Mouse (Mus musculus) cerebellum, postnatal 4 days (tissue): Measurements from ENCODE around the gene Dcaf4.

Experiments
- DNase-seq, 2 experiments: peaks; one replicate each; pipeline ENCODE4 v3.0.0; 2022; ENCODE audit warnings: low spot score in 2 of 2, mixed read lengths in 1 of 2

Dcaf4 gene

DNA sequence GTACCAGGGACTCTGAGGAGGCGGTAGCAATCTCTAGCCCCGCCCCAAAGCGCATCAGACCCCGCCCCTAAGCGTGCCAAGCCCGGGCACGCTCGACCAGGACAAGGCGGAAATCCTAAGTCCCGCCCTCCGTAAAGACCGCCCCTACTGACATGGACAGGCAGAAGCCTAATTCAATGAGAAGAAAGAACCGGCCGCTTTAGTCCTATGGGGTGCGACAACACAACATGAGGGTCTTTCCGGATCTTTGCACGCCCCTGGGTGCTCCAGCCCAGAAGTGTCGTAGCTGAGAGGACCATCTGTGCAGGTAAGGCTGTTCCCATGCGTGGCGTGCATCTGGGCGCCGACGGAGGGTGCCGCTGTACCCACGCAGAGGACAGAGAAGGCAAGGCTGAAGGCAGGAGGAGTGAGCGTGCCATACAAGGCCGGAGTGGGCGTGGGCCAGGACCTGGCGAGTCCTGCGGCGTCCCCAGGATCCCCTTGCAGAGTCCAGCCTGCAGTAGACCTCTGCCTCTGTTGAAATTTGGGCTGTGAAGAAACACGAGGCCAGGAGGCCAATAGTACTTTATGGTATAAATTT, at the start of gene Dcaf4:
Gene Dcaf4, plus strand, starts transcription at position 156 of the 580 bp plus-strand sequence.
- DNase-seq = peak; percentile 87 to 94

DNA sequence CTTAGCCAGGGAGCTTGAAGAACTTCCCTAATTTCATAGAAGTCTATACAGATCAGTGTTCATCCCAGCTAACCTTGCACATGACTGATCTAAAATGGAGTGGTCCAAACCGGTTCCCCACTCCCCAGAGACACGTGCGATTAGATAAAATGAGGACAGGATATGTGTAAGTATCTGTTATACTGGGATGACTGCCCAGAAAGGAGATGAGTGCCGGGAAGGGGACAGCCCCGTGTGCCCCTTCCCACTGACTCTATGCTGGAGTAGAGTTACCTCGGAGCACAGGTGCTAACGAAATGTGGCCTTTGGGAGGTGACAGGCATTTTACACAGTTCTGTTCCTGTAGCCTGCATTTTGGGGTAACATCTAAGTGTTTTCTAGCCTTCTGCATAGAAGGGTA, 48.5 kb upstream of the Dcaf4 start:
- DNase-seq = no peak

DNA sequence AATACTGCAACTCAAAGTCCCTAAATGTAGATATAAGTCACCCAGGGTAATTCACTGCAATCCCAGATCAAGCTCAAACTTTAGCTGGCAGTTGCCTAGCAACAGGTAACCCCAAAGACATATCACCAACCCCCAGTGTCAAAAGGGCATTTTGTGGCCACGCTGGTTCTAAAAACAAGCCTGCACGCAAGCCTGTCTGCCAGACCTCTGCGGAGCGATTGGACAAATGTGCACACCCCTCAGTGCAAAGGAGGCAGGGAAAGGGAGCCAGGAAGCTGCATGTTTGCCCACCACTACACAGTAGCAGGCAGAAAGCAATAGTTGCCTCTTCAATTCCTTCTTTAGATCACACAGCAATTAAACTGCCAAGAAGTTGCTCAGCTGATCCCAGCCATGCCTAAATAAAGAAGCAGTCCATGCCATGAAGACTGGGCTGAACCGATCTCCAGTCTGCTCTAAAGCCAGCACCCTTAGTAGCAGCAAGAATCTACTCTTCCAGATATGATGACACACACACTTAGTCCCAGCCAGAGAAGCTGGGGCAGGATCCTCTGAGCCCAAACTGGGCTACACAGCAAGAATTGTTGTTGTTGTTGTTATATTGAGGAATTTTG, 46.2 kb upstream of the Dcaf4 start:
- no peak for DNase-seq

DNA sequence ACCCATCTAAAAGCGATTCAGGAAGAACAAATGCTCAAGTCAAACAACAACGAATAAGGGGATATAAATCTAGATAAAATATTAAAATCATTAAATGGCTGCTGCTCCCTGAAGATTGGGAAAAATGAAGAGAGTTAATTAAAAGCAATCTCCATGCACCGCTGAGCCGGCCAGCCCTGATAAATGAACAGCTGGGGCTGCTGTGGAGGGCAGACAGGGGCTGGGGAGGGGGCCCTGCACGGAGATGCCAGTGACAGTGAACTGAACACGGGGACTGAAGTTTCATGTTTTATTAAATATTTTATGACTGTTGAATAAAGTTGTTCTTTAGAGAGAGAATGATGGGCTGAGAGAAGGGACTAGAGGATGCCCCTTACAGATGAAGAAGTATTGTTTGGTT, 44.8 kb upstream of the Dcaf4 start:
- no peak for DNase-seq

DNA sequence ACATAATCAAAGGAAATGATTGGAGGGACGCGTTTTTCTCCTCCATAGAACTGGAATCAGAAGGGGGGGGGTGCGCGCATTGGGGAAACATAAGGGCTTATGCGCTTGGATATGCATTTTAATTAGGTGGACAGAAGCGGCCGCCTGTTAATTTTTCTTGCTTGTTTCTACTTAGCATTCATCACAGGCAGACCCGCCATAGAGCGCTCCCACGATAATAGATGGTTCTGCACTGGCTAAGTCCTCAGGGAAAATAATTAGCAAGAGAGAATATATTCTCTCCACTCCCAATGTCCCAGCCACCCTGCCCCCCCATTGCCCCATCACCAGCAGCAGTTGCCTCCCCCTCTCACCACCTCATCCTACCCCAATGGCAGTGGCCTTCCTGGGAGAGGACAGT, 44.0 kb upstream of the Dcaf4 start:
- no peak for DNase-seq

DNA sequence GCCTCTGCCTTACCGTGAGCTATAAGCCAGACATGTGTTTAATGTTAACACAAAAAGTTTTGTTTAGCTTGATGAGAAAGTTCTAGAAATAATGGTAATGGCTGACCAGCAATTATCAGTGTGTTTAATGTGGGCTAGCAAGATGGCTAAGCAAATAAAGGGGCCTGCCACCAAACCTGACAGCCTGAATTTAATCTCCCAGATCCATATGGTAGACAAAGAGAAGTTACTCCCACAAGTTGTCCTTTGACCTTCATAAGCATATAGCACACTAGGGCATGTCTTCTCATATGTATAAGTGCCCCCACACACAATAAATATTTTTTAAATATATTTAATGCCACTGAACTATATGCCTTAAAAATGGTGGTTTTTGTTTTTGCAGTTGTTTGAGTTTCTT, 41.1 kb upstream of the Dcaf4 start:
- DNase-seq = no peak

DNA sequence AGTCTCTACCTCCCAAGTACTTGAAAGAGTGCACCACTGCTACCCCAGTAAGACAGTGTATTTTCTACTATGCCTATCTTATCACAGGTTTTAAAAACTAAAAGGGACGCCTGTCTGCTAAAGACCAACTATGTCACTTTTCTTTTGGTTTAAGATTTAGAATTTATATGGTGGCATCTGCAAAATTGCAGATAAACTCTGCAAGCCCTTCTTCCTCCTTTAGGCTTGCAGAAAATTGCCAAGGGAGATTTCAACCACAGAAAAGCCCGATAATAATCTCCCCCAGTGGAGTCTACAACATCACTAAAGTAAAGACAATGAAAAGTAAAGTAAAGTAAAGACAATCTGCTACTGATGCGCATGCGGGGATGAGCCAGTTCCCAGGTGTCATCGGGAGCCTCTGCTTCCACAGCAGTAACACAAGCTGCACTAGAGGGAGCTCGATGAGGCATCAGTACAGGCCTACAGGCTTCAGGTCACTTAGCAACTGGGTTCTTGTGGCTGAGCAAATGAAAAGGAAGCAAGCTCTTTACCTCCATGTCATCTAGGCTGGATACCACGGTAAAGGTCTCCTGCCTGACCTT, 40.4 kb upstream of the Dcaf4 start:
- DNase-seq = no peak

DNA sequence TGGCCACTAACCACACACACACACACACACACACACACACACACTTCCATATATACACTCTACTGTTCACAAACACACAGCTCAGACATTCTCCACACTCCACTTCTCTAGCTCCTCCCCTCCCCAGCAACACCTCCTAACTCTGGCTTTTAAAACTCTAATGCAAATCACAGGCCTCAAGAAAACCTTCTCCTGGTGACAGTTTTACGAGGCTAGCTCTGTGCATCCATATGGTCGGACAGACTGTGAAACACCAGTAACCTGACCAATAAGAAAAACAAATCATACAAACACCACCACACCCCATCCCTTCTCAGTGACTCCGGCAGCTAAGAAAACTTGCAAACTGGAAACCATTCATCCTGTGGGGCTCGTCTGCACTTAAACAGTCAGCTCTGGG, 38.8 kb upstream of the Dcaf4 start:
- DNase-seq = no peak

DNA sequence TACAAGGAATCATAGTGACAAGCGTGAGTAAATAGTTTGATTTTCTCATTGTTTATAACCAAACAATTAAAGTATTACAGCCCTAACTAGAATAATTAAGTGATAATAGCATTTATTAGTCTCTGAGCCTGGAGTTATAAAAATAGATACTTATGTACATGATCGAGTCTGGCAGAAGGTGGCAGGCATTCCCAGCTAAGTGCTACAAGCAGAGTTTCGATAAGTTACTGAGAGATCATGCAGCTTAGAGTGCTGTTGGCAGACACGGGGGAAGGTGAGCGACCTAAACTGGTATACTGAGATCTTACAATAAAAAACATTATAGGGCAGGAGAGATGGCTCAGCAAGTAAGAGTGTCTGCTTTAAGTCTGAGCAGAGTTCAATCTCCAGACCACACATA, 36.6 kb upstream of the Dcaf4 start:
- DNase-seq = no peak

DNA sequence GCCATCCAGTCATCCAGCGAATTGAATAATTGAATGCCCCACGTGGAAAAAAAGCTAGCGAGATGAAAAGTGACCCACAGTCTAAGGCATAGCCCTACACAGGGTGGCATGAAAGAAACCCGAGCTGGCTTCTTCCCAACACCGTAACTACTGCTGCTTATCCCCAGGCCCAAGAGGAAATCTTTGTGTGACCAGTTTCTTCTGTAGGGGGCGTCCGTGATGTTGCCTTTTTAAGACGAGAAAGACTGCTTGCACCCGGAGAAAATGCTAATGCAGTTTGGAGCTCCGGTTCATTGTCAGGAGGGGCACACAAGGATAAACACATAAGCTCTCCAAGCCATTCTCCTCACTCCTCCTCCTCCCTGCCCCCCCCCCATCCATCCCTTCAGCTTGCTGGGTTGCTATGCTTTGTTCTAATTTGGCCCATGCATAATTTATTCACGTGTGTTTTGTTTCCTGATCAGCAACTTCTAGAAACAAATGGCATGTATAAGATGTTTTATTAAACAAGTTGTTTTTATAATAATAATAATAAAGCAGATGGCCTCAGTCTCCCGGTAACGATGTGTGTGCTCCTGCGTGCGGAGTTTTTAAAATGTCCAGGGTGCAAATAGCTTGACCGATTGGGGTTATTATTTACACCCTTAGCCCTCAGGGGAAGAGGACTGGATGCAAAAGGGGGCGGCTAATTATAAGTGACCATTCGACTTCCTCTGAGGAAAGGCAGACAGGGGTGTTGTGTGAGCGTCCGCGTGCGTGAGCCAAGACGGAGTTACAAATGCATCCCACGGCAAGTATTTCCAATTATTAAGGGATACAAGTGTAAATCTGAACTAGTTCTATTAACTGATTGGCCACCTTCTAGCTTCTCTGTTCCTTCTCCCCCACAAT, 35.2 kb upstream of the Dcaf4 start:
- peak in 1 of 2 experiments; percentile 32 for DNase-seq

DNA sequence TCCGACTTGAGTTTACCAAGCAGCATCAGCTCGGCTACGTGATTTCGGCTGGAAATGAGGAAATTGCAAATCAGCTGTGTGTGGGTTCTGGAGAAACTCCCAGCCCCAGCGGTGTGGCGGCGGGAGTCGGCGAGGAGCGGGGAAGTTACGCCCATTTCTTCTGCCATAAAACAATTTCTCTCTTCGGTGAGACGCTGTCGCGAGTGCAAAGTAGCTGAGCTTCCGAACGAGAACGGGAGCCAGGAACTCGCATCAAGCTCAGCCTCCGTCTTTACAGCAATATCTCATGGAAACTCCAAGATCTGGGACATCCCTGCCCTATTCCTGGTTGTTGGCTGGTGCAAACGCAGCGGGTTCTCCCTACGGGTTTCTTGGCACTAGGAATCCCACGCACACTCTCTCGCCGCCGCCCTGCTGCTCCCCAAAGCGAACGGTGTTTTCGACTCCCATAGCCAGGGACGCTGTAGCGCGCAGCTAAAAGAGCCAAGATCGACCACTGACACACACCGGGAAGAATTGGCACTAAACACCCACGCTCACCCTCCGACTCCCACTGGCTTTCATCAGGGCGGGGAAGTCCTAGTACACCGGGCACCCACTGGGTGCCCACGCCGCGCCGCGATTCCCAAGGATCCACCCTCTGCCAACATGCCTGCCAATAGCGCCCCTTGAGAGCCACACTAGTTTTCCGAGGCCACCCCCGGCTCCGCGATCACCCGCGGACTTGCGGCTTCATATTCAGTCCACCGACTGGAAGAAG, 34.2 kb upstream of the Dcaf4 start:
- peak in 1 of 2 experiments; percentile 23 for DNase-seq

DNA sequence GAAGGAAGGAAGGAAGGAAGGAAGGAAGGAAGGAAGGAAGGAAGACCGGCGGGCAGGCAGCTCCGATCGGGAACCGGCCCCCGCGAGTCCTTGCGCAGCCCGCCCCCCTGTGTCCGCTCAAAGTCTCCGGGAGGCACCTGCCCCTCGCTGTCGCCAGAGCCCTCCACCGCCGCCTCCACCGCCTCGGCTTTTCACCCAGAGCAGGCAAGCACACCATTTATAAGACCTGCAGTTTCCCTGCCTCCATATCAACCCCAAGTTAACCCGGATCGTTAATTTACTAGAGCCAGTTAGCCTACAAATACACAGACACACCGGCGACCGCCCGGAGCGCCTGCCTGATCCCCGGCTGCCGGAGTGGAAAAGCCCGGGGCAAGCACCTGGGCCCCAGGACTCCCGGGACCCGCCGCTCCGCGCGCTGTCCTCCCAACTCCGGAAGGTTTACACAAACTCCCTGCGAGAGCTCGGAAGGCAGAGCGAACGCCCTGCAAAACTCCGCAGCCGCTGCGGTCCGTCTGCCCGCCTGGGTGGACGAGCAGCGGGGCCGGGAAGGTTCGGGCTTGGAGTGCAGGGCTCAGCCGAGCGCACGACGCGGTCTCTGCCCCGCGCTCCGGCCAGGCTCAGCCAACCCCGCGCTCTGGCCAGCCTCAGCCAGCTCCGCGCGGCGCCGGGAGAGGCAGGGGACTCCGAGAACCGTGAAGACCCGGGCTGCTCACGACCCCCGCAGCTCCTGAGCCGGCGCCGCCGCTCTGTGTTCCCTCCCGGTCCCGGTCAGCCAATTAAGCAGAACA, 33.4 kb upstream of the Dcaf4 start:
- DNase-seq = peak in 1 of 2 experiments; percentile 47

DNA sequence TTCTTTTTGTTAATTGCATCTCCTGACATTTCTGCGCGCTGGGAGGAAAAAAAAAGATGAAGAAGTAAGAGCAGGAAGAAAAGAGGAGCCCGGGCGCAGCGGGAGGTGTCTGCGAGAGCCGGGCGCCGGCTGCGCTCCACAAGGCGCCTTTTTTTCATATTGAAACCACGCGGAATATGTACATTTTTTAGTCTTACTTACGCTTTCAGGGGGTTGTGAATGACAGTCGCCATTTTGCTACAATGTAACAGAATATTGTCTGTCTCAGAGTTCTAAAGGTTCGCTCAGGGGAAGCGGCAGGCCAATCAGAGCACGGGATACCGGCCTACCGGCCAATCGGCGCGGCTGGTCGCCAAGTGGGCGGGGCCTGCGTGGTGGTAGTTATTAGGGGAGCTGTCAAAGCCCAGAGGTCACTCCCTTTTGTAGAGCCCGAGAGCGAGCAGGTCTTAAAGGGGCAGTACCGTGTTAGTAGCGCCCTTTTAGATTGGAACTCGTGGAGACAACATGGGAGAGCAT, 32.7 kb upstream of the Dcaf4 start, which contains the start of gene Dpf3:
Gene Dpf3, minus strand, starts transcription at position 241 of the 516 bp plus-strand sequence.
- peak; percentile 98 to 100 for DNase-seq

DNA sequence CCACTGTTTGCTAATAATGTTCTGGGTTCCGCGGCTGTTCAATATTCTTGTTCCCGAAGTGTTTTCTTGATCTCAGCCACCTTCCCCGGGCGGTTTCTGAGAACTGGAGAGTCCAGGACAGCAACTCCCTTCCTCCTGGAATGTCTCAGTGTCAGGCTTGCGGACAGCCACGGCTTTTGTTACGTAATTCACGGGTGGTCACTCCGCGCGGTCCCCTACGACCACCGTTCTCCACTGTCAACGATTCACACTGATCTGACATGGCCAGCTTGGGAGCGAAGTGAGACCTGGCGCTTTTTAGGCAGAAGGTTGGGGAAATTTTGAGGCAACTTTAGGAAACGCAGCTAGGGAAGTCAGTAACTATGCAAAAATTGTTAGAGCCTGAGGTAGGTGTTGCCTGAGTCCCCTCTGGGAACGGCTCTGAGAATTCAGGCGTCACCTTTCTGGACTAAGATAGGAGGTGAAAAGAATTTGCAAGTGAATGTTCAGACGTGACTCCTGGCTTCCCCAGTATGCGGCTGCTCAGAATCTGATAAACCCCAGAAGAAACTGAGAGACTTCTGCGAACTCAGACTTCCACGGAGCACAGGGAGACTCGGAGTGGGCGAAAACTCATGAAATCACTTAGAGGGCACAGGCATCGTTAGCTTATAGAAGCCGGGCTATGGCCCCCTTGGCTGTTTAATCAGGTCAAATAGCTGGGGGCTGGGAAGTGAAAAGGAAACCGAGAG, 31.9 kb upstream of the Dcaf4 start:
- DNase-seq = peak in 1 of 2 experiments; percentile 19

DNA sequence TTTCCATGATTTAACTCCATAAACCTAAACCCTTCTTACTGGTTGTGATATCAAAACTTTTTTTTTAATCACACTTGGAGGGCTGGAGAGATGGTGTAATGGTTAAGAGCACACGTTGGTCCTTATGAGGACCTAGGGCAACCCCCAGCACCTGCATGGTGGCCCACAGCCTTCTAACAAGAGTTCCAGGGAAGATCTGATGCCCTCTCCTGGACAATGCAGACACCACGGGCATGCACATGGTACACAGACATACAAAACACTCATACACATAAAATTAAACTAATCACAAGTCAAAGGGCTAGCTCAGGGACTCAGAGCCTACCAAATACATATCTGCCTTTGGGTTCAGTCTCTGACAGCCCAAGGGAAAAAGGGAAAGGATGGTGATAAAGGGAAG, 30.5 kb upstream of the Dcaf4 start:
- DNase-seq = no peak

DNA sequence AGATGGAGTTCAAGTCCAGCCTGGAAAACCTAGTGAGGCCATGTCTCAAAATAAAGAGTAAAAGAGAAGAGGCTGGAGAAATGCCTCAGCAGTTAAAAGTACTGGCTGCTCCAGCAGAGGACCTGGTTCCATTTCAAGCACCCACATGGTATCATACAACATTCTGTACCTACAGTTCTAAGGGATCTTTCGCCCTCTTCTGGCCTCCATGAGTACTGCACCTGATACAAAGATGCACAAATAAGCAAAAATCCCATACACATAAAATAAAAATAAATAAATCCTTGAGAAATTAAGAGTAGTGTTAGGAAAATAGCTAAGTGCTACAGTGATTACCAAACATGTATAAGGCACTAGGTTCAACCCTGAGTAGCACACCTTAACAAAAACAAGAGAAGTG, 28.7 kb upstream of the Dcaf4 start:
- DNase-seq = no peak

DNA sequence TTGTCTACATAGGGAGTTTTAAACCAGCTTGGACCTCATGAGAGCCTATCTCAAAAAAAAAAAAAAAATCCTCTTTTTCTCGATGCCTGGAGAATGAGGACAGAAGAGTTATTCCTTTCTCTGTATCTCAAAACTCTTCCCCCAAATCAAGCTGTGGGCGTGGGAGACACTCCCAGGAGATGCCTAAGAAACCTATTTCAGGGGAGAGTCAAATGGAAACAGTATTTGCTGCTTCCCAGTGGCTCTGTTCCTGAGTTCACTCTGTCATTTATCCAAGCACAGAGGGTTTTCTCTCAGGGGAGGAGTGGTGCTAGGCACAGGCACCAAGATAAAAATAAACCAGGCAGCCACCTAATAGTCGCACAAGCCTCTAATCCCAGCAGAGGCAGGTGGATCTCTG, 27.5 kb upstream of the Dcaf4 start:
- DNase-seq = no peak

DNA sequence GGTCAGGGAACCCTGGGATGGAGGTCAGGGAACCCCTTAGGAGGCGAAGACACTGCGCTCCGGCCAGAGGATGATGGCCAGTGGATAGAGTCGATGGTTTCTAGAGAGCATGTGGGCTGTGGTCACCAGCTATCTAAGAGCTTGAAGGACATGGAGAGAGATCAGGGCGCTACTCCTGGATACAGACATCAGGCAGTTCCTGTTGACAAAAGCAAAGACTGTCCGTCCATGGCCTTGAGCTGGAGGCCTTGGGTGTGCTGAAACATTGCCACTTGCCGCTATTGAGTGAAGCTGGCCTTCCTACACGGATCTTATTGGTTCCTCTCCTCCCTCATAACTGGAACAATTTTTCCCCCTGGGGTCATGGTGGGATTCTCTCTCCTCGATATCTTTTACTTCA, 26.1 kb upstream of the Dcaf4 start:
- DNase-seq = no peak

DNA sequence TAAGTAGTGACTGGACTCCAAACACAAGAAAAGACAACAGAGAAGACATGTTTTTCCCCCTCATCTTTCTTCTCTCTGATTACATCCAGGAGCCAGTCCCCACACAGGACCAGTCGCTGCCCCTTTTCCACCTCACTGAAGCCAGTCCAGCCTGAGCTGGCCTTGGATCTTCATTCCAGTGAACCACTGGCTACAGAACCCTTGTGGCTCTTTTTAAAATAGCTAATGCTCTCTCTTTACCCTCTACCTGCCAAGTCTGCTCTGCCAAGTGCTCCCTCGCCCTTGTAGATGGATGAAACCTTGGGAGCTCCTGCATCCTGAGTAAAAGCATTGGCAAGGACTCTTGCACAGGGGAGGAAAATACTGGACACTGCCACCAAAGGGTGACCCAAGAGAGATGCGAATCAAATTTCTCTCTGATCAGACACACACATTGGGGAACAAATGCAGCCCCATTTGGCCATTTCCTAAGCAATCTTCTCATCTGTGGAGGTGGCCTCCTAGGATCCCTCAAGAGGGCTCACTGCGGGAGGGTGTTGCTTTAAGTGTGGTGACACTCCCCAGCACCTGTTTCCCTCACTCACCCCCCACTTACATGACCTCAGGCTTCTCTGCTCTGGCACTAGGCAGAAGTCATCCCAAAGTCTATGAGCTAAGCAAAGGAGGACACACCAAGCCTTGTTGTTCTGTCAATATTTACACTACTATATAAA, 24.9 kb upstream of the Dcaf4 start:
- DNase-seq = no peak
